In the genomic region with DNA sequence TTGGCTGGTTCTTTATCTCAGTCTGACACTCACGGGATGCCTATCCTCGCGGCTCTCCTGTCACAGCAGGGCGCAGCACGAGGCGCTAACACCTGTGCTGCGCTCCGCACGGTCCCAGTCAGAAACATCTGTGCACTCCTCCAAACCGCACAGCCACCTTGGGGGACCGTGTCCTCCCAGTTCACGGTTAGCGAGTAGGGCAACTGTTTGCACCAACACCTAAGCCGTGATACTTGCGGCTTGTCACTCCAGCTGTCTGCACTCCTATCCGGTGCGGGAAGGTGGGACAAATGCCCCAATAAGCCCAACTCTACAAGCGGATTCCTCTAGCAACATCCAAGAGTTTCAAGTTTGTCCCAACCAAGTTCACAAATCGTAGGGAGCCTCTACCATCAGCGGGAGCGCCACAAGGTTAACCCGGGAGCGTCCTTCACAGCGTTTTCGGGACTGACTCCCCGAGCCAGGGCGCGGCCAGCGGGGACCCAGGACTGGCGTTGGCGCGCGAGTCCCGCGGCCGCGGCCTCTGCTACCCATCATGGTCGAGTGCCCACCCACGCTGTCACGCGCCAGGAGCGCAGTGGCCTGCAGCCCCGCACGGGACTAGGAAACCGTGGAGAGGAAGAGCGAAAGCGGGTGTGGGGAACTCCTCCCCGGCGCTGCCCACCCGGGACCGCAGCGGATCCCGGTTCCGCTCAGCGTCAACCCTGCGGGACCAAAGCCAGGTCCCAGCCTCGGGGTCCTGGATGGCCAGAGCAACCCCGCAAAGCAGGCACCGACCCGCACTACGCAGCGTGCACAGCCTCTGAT, we compare ENCODE assay signal across 8 mouse cellular contexts. TPM values are rescaled to one million over a fixed set of nuclear protein-coding genes. Genes with fewer than 3 reads are reported as not detected.
DNase-seq lines count a peak whose midpoint lies in the region; ATAC-seq and TF ChIP-seq lines count a peak whose summit lies in the region.

No protein-coding gene starts in this region.

- H3K4me1 ChIP-seq in heart, embryonic 10.5 days, result peaks cover 22% of the 10 kb centered on the region
- H3K4me1 ChIP-seq in embryonic facial prominence, embryonic 10.5 days, result peaks cover 18% of the 10 kb centered on the region
- peaks cover 16% of the 10 kb centered on the region for H3K4me1 ChIP-seq in heart, postnatal 0 days (ENCODE audit: control insufficient read depth, insufficient read depth)
- no peaks in the 10 kb centered on the region for H3K4me1 ChIP-seq in stomach, embryonic 15.5 days

- no peak for TF ChIP-seq EP300 in heart, postnatal 0 days (IDR thresholded peaks at IDR 0.05; ENCODE audit: low read depth)

- peak overlapping the region; percentile 94 for H3K4me3 ChIP-seq in heart, embryonic 10.5 days
- peak overlapping the region; percentile 89 for H3K4me3 ChIP-seq in embryonic facial prominence, embryonic 10.5 days
- peak overlapping the region; percentile 87 for H3K4me3 ChIP-seq in heart, postnatal 0 days (ENCODE audit: low read depth, low read length)
- H3K4me3 ChIP-seq in stomach, embryonic 15.5 days (replicated peaks), result peak overlapping the region; percentile 75

- peak overlapping the region; percentile 73 for H3K4me2 ChIP-seq in heart, postnatal 0 days (ENCODE audit: low read depth, low read length)
- H3K4me2 ChIP-seq in stomach, embryonic 15.5 days, result peak overlapping the region; percentile 88

- H3K27me3 ChIP-seq in heart, embryonic 10.5 days (ENCODE audit: insufficient read depth, poor library complexity, severe bottlenecking), result peaks cover 15% of the 10 kb centered on the region; the same call in 1 of the 2 replicates
- peaks cover 45% of the 10 kb centered on the region for H3K27me3 ChIP-seq in embryonic facial prominence, embryonic 10.5 days (replicated peaks; ENCODE audit: low read depth, poor library complexity, severe bottlenecking)
- H3K27me3 ChIP-seq in heart, postnatal 0 days (ENCODE audit: control insufficient read depth, insufficient read depth, low read length), result no peaks in the 10 kb centered on the region
- no peaks in the 10 kb centered on the region for H3K27me3 ChIP-seq in stomach, embryonic 15.5 days (replicated peaks)

- no peaks in the 10 kb centered on the region for H3K36me3 ChIP-seq in heart, embryonic 10.5 days
- no peaks in the 10 kb centered on the region for H3K36me3 ChIP-seq in embryonic facial prominence, embryonic 10.5 days (replicated peaks)
- no peaks in the 10 kb centered on the region for H3K36me3 ChIP-seq in heart, postnatal 0 days (replicated peaks; ENCODE audit: control insufficient read depth, insufficient read depth, low read length)
- H3K36me3 ChIP-seq in stomach, embryonic 15.5 days, result no peaks in the 10 kb centered on the region

- peak overlapping the region; percentile 80 for H3K9ac ChIP-seq in heart, postnatal 0 days (replicated peaks; ENCODE audit: low read depth, low read length)
- H3K9ac ChIP-seq in stomach, embryonic 15.5 days, result peak overlapping the region; percentile 79

- peak; percentile 76 for DNase-seq in heart, embryonic 10.5 days (ENCODE audit: low spot score)
- no peak for DNase-seq in heart, postnatal 4 days
- peak; percentile 59 for DNase-seq in T-cell, adult 2 months (ENCODE audit: low spot score)
- DNase-seq in embryonic facial prominence, embryonic 10.5 days (ENCODE audit: low spot score), result peak; percentile 65
- no peak for DNase-seq in heart, postnatal 0 days (ENCODE audit: low spot score)
- peak; percentile 55 for DNase-seq in liver

- WGBS in heart, embryonic 10.5 days, result under 1% methylated on average over 62 of the region's 62 CpGs
- under 1% methylated on average over 62 of the region's 62 CpGs for WGBS in embryonic facial prominence, embryonic 10.5 days
- under 1% methylated on average over 62 of the region's 62 CpGs for WGBS in heart, postnatal 0 days
- WGBS in stomach, embryonic 15.5 days, result under 1% methylated on average over 62 of the region's 62 CpGs

- no peaks in the 10 kb centered on the region for H3K9me3 ChIP-seq in heart, embryonic 10.5 days
- H3K9me3 ChIP-seq in embryonic facial prominence, embryonic 10.5 days, result no peaks in the 10 kb centered on the region
- no peaks in the 10 kb centered on the region for H3K9me3 ChIP-seq in heart, postnatal 0 days (replicated peaks; ENCODE audit: control insufficient read depth, low read length)
- H3K9me3 ChIP-seq in stomach, embryonic 15.5 days, result no peaks in the 10 kb centered on the region

- H3K27ac ChIP-seq in heart, embryonic 10.5 days, result peak overlapping the region; percentile 91
- peak overlapping the region; percentile 92 for H3K27ac ChIP-seq in embryonic facial prominence, embryonic 10.5 days (replicated peaks)
- H3K27ac ChIP-seq in heart, postnatal 0 days (ENCODE audit: low read depth), result peak overlapping the region; percentile 91
- peak overlapping the region; percentile 95 for H3K27ac ChIP-seq in stomach, embryonic 15.5 days

- no peak for TF ChIP-seq CTCF in heart, postnatal 0 days (IDR thresholded peaks at IDR 0.05; ENCODE audit: low read depth)

- ATAC-seq in heart, postnatal 0 days (ENCODE audit: insufficient read depth, low read depth), result peak; percentile 47
- 0 out of 2 replicates have a peak, but pooled peaks have one; percentile 4 for ATAC-seq in monocyte, adult 5-6 weeks (replicated peaks; ENCODE audit: insufficient number of reproducible peaks, low FRiP score, low TSS enrichment, poor library complexity, severe bottlenecking)
- peak; percentile 15; the same call in 1 of the 2 replicates for ATAC-seq in stomach, embryonic 15.5 days (ENCODE audit: insufficient read depth, low FRiP score, low read depth)

RNA-seq across cellular contexts. Expression of gene Tgfbr3, which starts 0.8 kb away (rescaled TPM):
- polyA plus RNA-seq in heart, embryonic 10.5 days (2016; fragmentation: Nextera tagmentation; extraction: Ambion mirVana), result 36.7 and 54.6 TPM in 2 replicates
- 10 to 100 TPM; 28.5 to 28.9 TPM for total RNA-seq in heart, postnatal 4 days (2021)
- 9.4 and 9.8 TPM in 2 replicates for polyA plus RNA-seq in embryonic facial prominence, embryonic 10.5 days (2016; fragmentation: Nextera tagmentation; extraction: Ambion mirVana)
- 59.7 and 60.6 TPM in 2 replicates for total RNA-seq in heart, postnatal 0 days (2014; rRNA removed; ENCODE audit: low replicate concordance)
- polyA plus RNA-seq in heart, postnatal 0 days (2015; fragmentation: Nextera tagmentation; extraction: Ambion mirVana), result 11.8 TPM in 2 replicates
- 24.6 to 31.2 TPM (median 27.4 TPM) in 3 replicates for total RNA-seq in monocyte, adult 5-6 weeks (2017)
- 20.3 and 24.2 TPM in 2 replicates for polyA plus RNA-seq in stomach, embryonic 15.5 days (2015; fragmentation: Nextera tagmentation; extraction: Ambion mirVana)

RNA-seq across cellular contexts. Expression of gene Brdt, which starts 42.3 kb away (rescaled TPM):
- 0.62 and 0.63 TPM in 2 replicates for polyA plus RNA-seq in heart, embryonic 10.5 days (2016; fragmentation: Nextera tagmentation; extraction: Ambion mirVana)
- total RNA-seq in heart, postnatal 4 days (2021), result 1 to 10 TPM; 1.6 to 1.7 TPM
- 1.3 and 1.6 TPM in 2 replicates for polyA plus RNA-seq in embryonic facial prominence, embryonic 10.5 days (2016; fragmentation: Nextera tagmentation; extraction: Ambion mirVana)
- total RNA-seq in heart, postnatal 0 days (2014; rRNA removed; ENCODE audit: low replicate concordance), result 1.1 TPM in 1 of 2 replicates, not detected in the other
- polyA plus RNA-seq in heart, postnatal 0 days (2015; fragmentation: Nextera tagmentation; extraction: Ambion mirVana), result 0.58 and 0.70 TPM in 2 replicates
- total RNA-seq in monocyte, adult 5-6 weeks (2017), result 0.29 to 1.1 TPM (median 0.32 TPM) in 3 replicates
- 1.6 and 1.7 TPM in 2 replicates for polyA plus RNA-seq in stomach, embryonic 15.5 days (2015; fragmentation: Nextera tagmentation; extraction: Ambion mirVana)

Comparison
In these comparisons a context has a peak if more than half of its experiments do, and no peak if none do; other contexts are left out.
1. DNase-seq: peak in heart, embryonic 10.5 days (single experiment), T-cell, adult 2 months (single experiment), embryonic facial prominence, embryonic 10.5 days (single experiment) and liver (single experiment); none in heart, postnatal 4 days (single experiment) and heart, postnatal 0 days (single experiment).
2. Peak in every context shown above with its lines, with median percentiles within 50 percentile points of each other: H3K27ac ChIP-seq, H3K4me3 ChIP-seq and ATAC-seq.